Mouse (Mus musculus) WW6 (cell line): ENCODE measurements around the gene Il1r2.

Source experiments
- DNase-seq: peaks from one replicate; pipeline ENCODE4 v3.0.0-alpha.2; 2013; ENCODE audit warnings: low read depth, low spot score

Gene Il1r2

GRCm38 (mm10) chr1:40073779-40074178 lies at the start of gene Il1r2:
Gene Il1r2 (plus strand): TSS chr1:40074079.
- DNase-seq: no peak

- no peak for DNase-seq
Measured at GRCm38 (mm10) chr1:40024554-40025320, 49.1 kb upstream of the Il1r2 start.

GRCm38 (mm10) chr1:40025416-40025815 lies 48.5 kb upstream of the Il1r2 start:
- no peak for DNase-seq

- no peak for DNase-seq
Measured at GRCm38 (mm10) chr1:40027116-40027620, 46.7 kb upstream of the Il1r2 start.

- no peak for DNase-seq
Measured at GRCm38 (mm10) chr1:40028207-40028998, 45.5 kb upstream of the Il1r2 start.

- DNase-seq: no peak
Measured at GRCm38 (mm10) chr1:40029597-40029996, 44.3 kb upstream of the Il1r2 start.

GRCm38 (mm10) chr1:40030287-40030975 lies 43.4 kb upstream of the Il1r2 start:
- DNase-seq: no peak

GRCm38 (mm10) chr1:40030976-40031356 lies 42.9 kb upstream of the Il1r2 start:
- no peak for DNase-seq

- DNase-seq: no peak
Measured at GRCm38 (mm10) chr1:40031626-40032025, 42.3 kb upstream of the Il1r2 start.

- DNase-seq: no peak
Measured at GRCm38 (mm10) chr1:40033315-40033714, 40.6 kb upstream of the Il1r2 start.

- DNase-seq: no peak
Measured at GRCm38 (mm10) chr1:40033743-40034420, 40.0 kb upstream of the Il1r2 start.

GRCm38 (mm10) chr1:40037831-40038230 lies 36.0 kb upstream of the Il1r2 start:
- DNase-seq: no peak

GRCm38 (mm10) chr1:40045686-40046085 lies 28.2 kb upstream of the Il1r2 start:
- no peak for DNase-seq

- DNase-seq: no peak
Measured at GRCm38 (mm10) chr1:40046600-40046999, 27.3 kb upstream of the Il1r2 start.

GRCm38 (mm10) chr1:40051157-40051556 lies 22.7 kb upstream of the Il1r2 start:
- DNase-seq: no peak

GRCm38 (mm10) chr1:40052156-40052555 lies 21.7 kb upstream of the Il1r2 start:
- DNase-seq: no peak

GRCm38 (mm10) chr1:40053071-40053470 lies 20.8 kb upstream of the Il1r2 start:
- DNase-seq: no peak

GRCm38 (mm10) chr1:40055051-40055450 lies 18.8 kb upstream of the Il1r2 start:
- no peak for DNase-seq

GRCm38 (mm10) chr1:40055963-40056362 lies 17.9 kb upstream of the Il1r2 start:
- DNase-seq: no peak

GRCm38 (mm10) chr1:40057351-40057750 lies 16.5 kb upstream of the Il1r2 start:
- no peak for DNase-seq

- DNase-seq: no peak
Measured at GRCm38 (mm10) chr1:40058013-40058412, 15.9 kb upstream of the Il1r2 start.
